Mouse (Mus musculus) hindbrain, embryonic 16.5 days (tissue): Measurements from ENCODE around the gene Tmem259. TPM values are rescaled to one million over a fixed set of nuclear protein-coding genes. Genes with fewer than 3 reads are reported as not detected.
"Not testable (repeated sequence)": the region's sequence is repeated elsewhere in the genome, so short reads cannot be mapped to it uniquely, and the experiment has no call there.

Experiments
- ATAC-seq: fragments of 200-750 bp; cut with Nextera tagmentation; 2 replicates; pipeline ENCODE4 v1.8.0; 2017; ENCODE audit warnings: moderate TSS enrichment, moderate library complexity
- H3K27ac ChIP-seq: fragments of 300-500 bp; sonication (generic); 2 replicates; pipeline ENCODE4 v1.5.1; 2014; ENCODE audit warnings: low read depth, mild to moderate bottlenecking, control low read depth, low read length, moderate library complexity
- H3K27me3 ChIP-seq: fragments of 300-500 bp; sonication (generic); replicated peaks from 2 replicates; pipeline ENCODE4 v1.6.1; 2014; ENCODE audit warnings: low read length; ENCODE audit not compliant: control insufficient read depth, insufficient read depth
- H3K36me3 ChIP-seq: fragments of 300-500 bp; sonication (generic); 2 replicates; pipeline ENCODE4 v1.6.1; 2014; ENCODE audit warnings: mild to moderate bottlenecking, low read length, moderate library complexity, mixed read lengths; ENCODE audit not compliant: control insufficient read depth, insufficient read depth
- H3K4me1 ChIP-seq: fragments of 300-500 bp; sonication (generic); 2 replicates; pipeline ENCODE4 v1.6.1; 2014; ENCODE audit warnings: low read depth, low read length; ENCODE audit not compliant: control insufficient read depth, insufficient read depth
- H3K4me2 ChIP-seq: fragments of 300-500 bp; sonication (generic); 2 replicates; pipeline ENCODE4 v1.6.1; 2014; ENCODE audit warnings: mild to moderate bottlenecking, low read length, control low read depth, moderate library complexity
- H3K4me3 ChIP-seq: fragments of 300-500 bp; sonication (generic); 2 replicates; pipeline ENCODE4 v1.5.1; 2014; ENCODE audit warnings: mild to moderate bottlenecking, low read length, control low read depth, moderate library complexity
- H3K9ac ChIP-seq: fragments of 300-500 bp; sonication (generic); 2 replicates; pipeline ENCODE4 v1.6.1; 2014; ENCODE audit warnings: low read depth, mild to moderate bottlenecking, control low read depth, low read length, moderate library complexity
- H3K9me3 ChIP-seq: fragments of 300-500 bp; sonication (generic); 2 replicates; pipeline ENCODE4 v1.6.1; 2014; ENCODE audit warnings: mild to moderate bottlenecking, low read length, moderate library complexity; ENCODE audit not compliant: control insufficient read depth
- WGBS: fragments of 180-500 bp; shearing (Covaris S2); extraction: QIAGEN DNeasy Blood & Tissue Kit; methylation state at CpG from one replicate; pipeline ENCODE4 v1.1.7; 2014; 5-methylcytosine and 5-hydroxymethylcytosine counted together
- polyA plus RNA-seq: library from polyadenylated mRNA; unstranded; fragments of >200 nt; fragmentation: Nextera tagmentation; extraction: Ambion mirVana; gene quantifications from 2 replicates; pipeline ENCODE4 v1.2.1, GENCODE M21; 2015

Gene Tmem259
- polyA plus RNA-seq, 1 experiment from 2014 or later, result 11.7 TPM

DNA sequence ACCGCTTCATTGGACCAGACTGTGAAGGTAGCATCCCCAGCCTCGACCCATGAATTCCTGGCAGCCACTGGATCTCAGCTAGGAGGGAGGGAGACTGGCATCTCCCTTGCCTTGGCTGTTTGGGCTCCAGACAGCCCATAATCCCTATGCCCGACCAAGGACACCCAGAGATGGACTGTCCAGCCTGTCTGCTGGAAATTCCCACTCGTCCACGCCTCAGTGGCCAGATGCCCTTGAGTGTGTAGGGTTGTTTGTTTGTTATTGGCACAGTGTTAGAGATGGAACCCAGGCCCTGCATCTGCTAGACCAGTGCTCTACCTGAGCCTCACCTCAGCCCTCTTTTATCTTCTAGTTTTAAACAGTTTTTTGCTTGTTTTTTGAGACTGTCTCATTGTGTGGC lies 18.8 kb downstream of the Tmem259 start:
- no peak overlapping the region for H3K4me3 ChIP-seq
- peaks cover 32% of the 10 kb centered on the region for H3K36me3 ChIP-seq
- H3K4me2 ChIP-seq, result no peak overlapping the region
- WGBS, result 85% methylated on average over 5 of the region's 5 CpGs
- no peak for ATAC-seq
- peaks cover 5% of the 10 kb centered on the region; the same call in 1 of the 2 replicates for H3K27me3 ChIP-seq
- peaks cover 9% of the 10 kb centered on the region for H3K4me1 ChIP-seq
- H3K9ac ChIP-seq, result no peak overlapping the region
- no peaks in the 10 kb centered on the region for H3K9me3 ChIP-seq
- H3K27ac ChIP-seq, result no peak overlapping the region

DNA sequence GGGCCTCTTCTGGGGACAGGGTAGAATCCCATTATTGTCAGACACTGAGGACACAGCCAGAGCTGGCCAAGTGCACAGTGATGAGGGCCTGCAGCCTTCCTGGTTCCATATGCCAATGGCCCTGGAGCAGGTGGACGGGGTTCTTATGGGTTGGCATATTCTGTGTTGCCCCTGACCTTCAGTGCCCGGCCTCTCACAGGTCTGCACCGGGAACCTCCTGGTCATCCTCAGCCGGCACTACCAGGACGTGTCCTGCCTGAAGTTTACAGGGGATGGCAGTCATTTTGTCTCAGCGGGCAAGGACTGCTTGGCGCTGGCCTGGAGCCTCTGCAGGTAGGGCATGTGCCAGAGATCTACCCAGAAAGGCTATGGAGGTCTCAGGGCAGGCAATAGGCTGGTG lies 19.4 kb downstream of the Tmem259 start:
- Histone ChIP-seq H3K4me2 (no peak overlapping the region), H3K9me3 (no peaks in the 10 kb centered on the region), H3K9ac (no peak overlapping the region), H3K36me3 (peaks cover 32% of the 10 kb centered on the region), H3K27ac (no peak overlapping the region), H3K4me3 (no peak overlapping the region), H3K27me3 (peaks cover 5% of the 10 kb centered on the region; the same call in 1 of the 2 replicates), H3K4me1 (peaks cover 9% of the 10 kb centered on the region)
- 93% methylated on average over 7 of the region's 7 CpGs for WGBS
- ATAC-seq, result no peak

DNA sequence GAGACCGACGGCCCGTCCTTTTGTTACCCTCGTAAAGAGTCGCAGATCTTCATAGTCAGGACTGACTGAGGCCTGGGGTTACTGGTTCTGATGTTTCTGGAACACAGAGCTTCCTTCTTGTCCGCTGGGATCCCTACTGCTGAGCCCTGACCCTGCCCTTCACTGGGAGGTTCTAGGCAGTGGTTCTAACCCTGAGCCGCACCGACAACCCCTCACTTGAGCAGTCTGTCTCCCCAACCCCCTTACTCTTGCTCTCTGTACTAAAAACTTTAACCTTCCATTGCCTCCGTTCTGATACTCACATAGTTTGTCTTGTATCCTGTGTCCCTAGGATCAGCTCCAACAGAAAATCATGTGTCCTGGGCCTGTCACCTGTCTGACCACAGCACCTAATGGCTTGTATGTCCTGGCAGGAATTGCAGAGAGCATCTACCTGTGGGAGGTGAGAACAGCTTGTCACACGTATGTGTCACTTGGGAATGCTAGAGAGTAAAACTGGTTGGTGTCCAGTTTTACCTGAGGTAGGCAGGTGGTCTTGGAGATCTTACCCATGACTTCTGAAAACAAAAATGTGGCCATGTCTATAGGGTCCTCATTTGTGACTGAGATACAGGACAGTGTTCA lies 23.3 kb downstream of the Tmem259 start:
- Histone ChIP-seq H3K4me3 (peak overlapping the region; percentile 69), H3K9me3 (no peaks in the 10 kb centered on the region), H3K9ac (peak overlapping the region; percentile 78), H3K27me3 (no peaks in the 10 kb centered on the region), H3K36me3 (peaks cover 14% of the 10 kb centered on the region), H3K4me2 (peak overlapping the region; percentile 89), H3K27ac (peak overlapping the region; percentile 76), H3K4me1 (peaks cover 9% of the 10 kb centered on the region)
- ATAC-seq, result no peak
- WGBS, result 18% methylated on average over 10 of the region's 10 CpGs

DNA sequence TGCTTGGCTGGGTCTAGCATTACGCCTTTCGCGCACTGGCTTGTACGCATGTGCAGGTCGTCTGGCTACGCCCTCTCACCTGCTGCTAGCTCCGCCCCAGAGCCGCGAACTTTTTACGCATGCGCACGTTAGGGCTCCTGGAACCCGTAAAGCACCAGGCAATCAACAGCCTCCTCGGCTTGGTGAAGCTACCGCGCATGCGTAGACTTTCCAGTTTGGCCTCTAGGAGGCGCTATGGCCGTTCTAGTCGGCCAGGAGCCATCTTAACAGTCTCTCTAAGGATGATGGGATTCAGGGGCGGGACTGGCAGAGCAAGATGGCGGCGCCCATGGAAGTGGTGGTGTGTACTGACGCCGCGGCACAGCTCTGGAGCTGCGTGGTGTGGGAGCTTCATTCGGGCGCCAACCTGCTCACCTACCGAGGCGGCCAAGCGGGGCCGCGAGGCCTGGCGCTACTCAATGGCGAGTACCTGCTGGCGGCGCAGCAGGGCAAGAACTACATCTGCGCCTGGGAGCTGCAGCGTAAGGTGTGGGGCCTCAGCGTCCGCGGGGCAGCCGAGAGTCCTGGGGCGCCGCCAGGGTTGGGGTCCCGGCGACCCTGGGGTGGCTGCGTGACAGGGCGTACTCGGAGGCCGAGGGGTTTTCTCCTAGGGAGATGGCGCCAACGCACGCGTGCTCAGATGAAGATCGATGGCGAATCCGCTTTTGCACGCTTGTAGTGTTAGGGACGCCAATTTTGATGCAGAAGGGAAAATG lies 24.1 kb downstream of the Tmem259 start, which contains the start of gene Wdr18:
TSS of gene Wdr18 (plus strand) at position 306 of the 755 bp plus-strand sequence.
- H3K9ac ChIP-seq, result peak within 1 kb of the TSS; percentile 78
- peaks cover 7% of the 10 kb centered on the region; the same call in 1 of the 2 replicates for H3K36me3 ChIP-seq
- WGBS, result under 1% methylated on average over 60 of the region's 61 CpGs
- peaks cover 9% of the 10 kb centered on the region for H3K4me1 ChIP-seq
- ATAC-seq, result peak; percentile 96
- H3K4me2 ChIP-seq, result peak within 1 kb of the TSS; percentile 89
- H3K4me3 ChIP-seq, result peak within 1 kb of the TSS; percentile 69
- H3K27me3 ChIP-seq, result no peaks in the 10 kb centered on the region
- H3K27ac ChIP-seq, result peak within 1 kb of the TSS; percentile 76
- H3K9me3 ChIP-seq, result no peaks in the 10 kb centered on the region

DNA sequence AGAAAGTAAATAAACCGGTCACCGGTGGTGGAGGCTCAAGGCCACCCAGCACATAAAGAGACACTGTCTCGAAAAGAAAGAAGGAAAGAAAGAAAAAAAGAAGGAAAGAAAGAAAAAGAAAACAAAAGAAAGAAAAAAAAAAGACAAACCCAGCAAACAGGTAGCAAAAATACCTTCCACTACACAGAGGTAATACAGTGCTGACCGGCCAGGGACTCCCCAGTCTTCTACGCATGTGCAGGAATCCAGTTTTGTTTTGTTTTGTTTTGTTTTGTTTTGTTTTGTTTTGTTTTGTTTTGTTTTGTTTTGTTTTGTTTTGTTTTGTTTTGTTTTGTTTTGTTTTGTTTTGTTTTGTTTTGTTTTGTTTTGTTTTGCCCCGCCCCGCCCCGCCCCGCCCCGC lies 24.7 kb downstream of the Tmem259 start:
- H3K4me1 ChIP-seq, H3K9me3 ChIP-seq, ATAC-seq, H3K27ac ChIP-seq, H3K36me3 ChIP-seq, H3K27me3 ChIP-seq, H3K9ac ChIP-seq: not testable (repeated sequence)
- H3K4me2 ChIP-seq, result peak overlapping the region; percentile 33
- peak overlapping the region; percentile 69; the same call in 1 of the 2 replicates for H3K4me3 ChIP-seq
- WGBS, result 35% methylated on average over 10 of the region's 10 CpGs

DNA sequence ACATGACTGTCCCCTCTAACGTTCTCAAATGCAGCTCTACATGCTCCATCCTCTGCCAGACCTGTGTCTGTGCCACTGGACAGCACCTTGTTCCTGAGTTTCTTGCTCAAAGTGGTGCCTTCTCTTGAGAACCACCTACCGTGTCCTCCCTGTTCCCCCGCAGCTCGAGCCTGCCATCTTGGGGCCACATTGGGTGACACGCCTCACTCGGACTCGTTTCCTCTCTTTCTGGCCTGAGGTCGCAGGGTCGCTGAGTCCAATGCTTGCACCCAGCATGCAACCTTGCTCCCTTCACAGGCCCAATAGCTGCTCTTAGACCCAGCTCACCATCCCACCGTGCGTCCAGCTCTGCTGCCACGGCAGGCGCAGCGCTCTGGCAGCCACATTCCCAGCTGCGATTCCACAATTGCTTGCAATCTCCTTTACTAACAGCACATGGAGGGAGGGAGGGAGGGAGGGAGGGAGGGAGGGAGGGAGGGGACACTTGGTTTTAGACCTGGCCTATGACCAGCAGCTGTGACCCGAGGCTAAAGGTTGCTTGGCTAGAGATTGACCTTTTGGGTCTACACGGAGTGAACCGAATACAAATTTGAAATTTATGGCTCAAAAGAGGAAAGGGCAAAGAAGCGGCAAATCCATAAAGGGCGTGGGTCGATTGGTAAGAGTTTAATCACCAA lies 25.9 kb downstream of the Tmem259 start:
- WGBS, result 12% methylated on average over 21 of the region's 21 CpGs
- ATAC-seq, result no peak
- H3K27ac ChIP-seq, result no peak overlapping the region
- H3K4me2 ChIP-seq, result no peak overlapping the region
- no peaks in the 10 kb centered on the region for H3K27me3 ChIP-seq
- no peak overlapping the region for H3K4me3 ChIP-seq
- peaks cover 7% of the 10 kb centered on the region; the same call in 1 of the 2 replicates for H3K36me3 ChIP-seq
- no peak overlapping the region for H3K9ac ChIP-seq
- peaks cover 9% of the 10 kb centered on the region for H3K4me1 ChIP-seq
- no peaks in the 10 kb centered on the region for H3K9me3 ChIP-seq

DNA sequence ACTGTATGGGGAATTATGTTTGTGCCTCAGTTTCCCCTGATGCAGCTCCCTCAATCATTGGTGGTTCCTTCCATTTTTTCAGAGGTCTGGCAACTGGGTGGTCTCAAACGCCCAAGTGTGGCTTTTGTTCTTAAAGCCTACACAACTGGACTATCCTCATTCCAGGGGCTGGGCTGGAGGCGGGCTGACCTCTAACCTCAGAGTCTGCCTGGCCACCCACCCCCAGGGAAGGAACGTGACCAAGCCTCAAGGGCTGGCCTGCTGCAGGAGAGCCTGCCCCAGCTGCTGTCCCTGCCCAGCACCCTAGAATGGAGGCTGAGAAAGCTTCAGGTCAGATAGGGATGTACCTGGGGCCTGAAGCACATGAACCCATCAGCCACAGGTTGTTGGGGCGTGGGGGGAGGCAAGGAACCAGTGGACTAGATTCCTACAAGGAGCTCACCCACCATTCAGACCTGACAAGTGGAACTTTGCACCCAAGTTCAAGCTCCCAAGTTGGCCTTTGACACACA lies 27.4 kb downstream of the Tmem259 start:
- WGBS, result 24% methylated on average over 4 of the region's 4 CpGs
- no peak overlapping the region for H3K9ac ChIP-seq
- ATAC-seq, result no peak

DNA sequence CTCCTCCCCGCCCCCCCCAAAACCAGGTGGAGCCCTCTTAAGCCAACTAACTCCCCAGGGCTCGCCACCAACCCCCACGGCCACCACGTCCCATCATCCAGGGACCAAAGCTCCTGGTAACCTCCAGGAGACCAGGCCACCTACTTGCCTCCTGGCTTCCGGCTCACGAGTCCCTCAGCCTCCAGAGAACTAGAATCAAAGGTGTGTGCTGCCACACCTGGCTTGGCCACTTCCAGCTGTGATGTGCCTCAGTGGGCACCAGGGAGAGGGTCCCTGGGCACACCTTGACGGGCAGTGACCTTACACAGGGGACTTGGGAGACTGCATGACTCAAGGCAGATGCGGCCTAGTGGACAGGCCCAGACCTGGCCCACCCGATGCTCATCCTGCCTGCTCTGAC lies 28.4 kb downstream of the Tmem259 start:
- no peak for ATAC-seq

More for the DNA sequence above, 27.4 kb downstream of the Tmem259 start:
- Histone ChIP-seq H3K4me2 (no peak overlapping the region), H3K27me3 (no peaks in the 10 kb centered on the region), H3K4me1 (peaks cover 9% of the 10 kb centered on the region), H3K9me3 (no peaks in the 10 kb centered on the region), H3K36me3 (peaks cover 6% of the 10 kb centered on the region; the same call in 1 of the 2 replicates), H3K4me3 (no peak overlapping the region), H3K27ac (no peak overlapping the region)

DNA sequence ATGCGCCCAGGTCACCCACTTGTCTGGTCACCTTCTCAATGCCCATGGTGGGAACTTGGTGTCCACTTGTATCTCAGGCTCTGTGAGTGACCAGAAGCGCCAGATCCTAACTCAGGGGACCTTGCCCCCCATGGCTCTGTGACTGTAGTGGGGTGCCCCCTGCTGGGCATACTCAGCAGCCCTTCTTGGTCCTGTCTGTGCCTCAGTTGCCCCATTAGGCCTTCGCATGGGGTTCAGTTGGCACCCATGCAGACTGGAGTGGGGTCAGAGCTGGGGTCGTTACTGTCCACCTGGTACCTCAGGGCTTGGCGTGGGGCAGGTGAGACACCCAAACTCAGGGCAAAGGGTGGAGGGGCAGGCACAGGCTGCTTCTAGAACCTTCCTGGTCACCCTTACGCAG lies 30.2 kb downstream of the Tmem259 start:
- Histone ChIP-seq H3K27ac (no peak overlapping the region), H3K4me2 (no peak overlapping the region), H3K4me1 (no peaks in the 10 kb centered on the region), H3K4me3 (no peak overlapping the region), H3K9me3 (no peaks in the 10 kb centered on the region), H3K36me3 (peaks cover 11% of the 10 kb centered on the region; the same call in 1 of the 2 replicates), H3K27me3 (no peaks in the 10 kb centered on the region), H3K9ac (no peak overlapping the region)
- 81% methylated on average over 6 of the region's 6 CpGs for WGBS
- no peak for ATAC-seq

More for the DNA sequence above, 28.4 kb downstream of the Tmem259 start:
- H3K9ac ChIP-seq, result no peak overlapping the region
- no peaks in the 10 kb centered on the region for H3K27me3 ChIP-seq
- H3K4me2 ChIP-seq, result no peak overlapping the region
- no peak overlapping the region for H3K4me3 ChIP-seq
- no peak overlapping the region for H3K27ac ChIP-seq
- H3K36me3 ChIP-seq, result peaks cover 10% of the 10 kb centered on the region; the same call in 1 of the 2 replicates
- WGBS, result 77% methylated on average over 9 of the region's 9 CpGs
- H3K9me3 ChIP-seq, result no peaks in the 10 kb centered on the region
- peaks cover 3% of the 10 kb centered on the region for H3K4me1 ChIP-seq
